ENCODE assay signal across 15 mouse cellular contexts in the genomic region with DNA sequence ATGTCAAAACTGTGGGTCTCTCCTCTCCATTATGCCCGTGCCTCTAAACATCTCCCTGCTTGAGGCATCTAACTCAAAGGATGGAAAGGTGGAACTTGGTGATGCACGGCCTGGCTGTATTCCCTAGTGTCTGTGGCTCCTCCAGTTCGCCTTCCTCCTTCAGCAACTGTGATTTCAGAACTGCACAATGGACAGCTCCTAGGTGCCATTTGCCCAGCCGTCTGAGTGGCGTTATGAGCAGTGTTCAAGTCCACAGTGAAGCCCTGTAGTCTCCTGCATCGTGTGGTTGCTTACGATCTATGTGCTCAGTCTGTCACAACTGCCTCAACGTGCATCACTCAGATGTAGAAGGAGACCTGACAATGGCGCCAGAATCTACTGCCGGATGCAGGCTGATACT.
DNase-seq lines count a peak whose midpoint lies in the region; ATAC-seq lines count a peak whose summit lies in the region.
"Had no signal": no experiment of that assay in that cellular context is flagged by ENCODE, and none has a peak within 500 bp of the region (broad histone marks: within the 10 kb centered on the region; RNA-seq: fewer than 3 reads in every experiment).

No protein-coding gene starts in this region.

- no peak for ATAC-seq in embryonic facial prominence, embryonic 11.5 days (replicated peaks; ENCODE audit: insufficient number of reproducible peaks, low FRiP score, low TSS enrichment, low read depth)

- no peaks in the 10 kb centered on the region; the same call in 1 of the 2 replicates for H3K4me1 ChIP-seq in embryonic facial prominence, embryonic 11.5 days (ENCODE audit: control insufficient read depth, insufficient read depth, low read length)
- peaks cover 27% of the 10 kb centered on the region for H3K4me1 ChIP-seq in embryonic facial prominence, embryonic 10.5 days
- H3K4me1 ChIP-seq: liver, embryonic 13.5 days had no signal

- no peaks in the 10 kb centered on the region for H3K9me3 ChIP-seq in embryonic facial prominence, embryonic 11.5 days (replicated peaks; ENCODE audit: control insufficient read depth, low read length)
- no peaks in the 10 kb centered on the region for H3K9me3 ChIP-seq in embryonic facial prominence, embryonic 10.5 days
- H3K9me3 ChIP-seq: hindbrain, embryonic 13.5 days; liver, embryonic 13.5 days; neural tube, embryonic 12.5 days had no signal

- H3K4me3 ChIP-seq in embryonic facial prominence, embryonic 11.5 days (ENCODE audit: low read depth, low read length) = no peak overlapping the region
- no peak overlapping the region for H3K4me3 ChIP-seq in embryonic facial prominence, embryonic 10.5 days
- H3K4me3 ChIP-seq: hindbrain, embryonic 13.5 days; liver, embryonic 13.5 days; neural tube, embryonic 12.5 days had no signal

- no peaks in the 10 kb centered on the region for H3K27me3 ChIP-seq in embryonic facial prominence, embryonic 11.5 days (ENCODE audit: control insufficient read depth, insufficient read depth, low read length)
- peaks cover 4% of the 10 kb centered on the region; the same call in 1 of the 2 replicates for H3K27me3 ChIP-seq in embryonic facial prominence, embryonic 10.5 days (replicated peaks; ENCODE audit: low read depth, poor library complexity, severe bottlenecking)
- H3K27me3 ChIP-seq: neural tube, embryonic 12.5 days had no signal

- H3K27ac ChIP-seq in embryonic facial prominence, embryonic 11.5 days (replicated peaks; ENCODE audit: low read depth, low read length) = no peak overlapping the region
- no peak overlapping the region for H3K27ac ChIP-seq in embryonic facial prominence, embryonic 10.5 days (replicated peaks)
- H3K27ac ChIP-seq: hindbrain, embryonic 13.5 days; liver, embryonic 13.5 days; neural tube, embryonic 12.5 days had no signal

- intact Hi-C loops in heart, postnatal 36 days (cut with DNase I) = no loop called here

- DNase-seq in embryonic facial prominence, embryonic 11.5 days (ENCODE audit: low spot score) = peak; percentile 68
- no peak for DNase-seq in embryonic facial prominence, embryonic 10.5 days (ENCODE audit: low spot score)
- DNase-seq in 3T3-L1 (ENCODE audit: low read depth, low spot score) = peak; percentile 5
- DNase-seq in R1 (ENCODE audit: low read depth, low spot score) = peak; percentile 46
- peak; percentile 34 for DNase-seq in embryo, embryonic 11.5 days (ENCODE audit: low read depth, low spot score)
- DNase-seq in gastrocnemius, postnatal 4 days (ENCODE audit: low spot score in 2 of 2) = no peak
- no peak for DNase-seq in urinary bladder, postnatal 25 days (ENCODE audit: low spot score)
- DNase-seq in heart, postnatal 36 days = no peak
- DNase-seq: B cell, adult 2 months; cerebellum, postnatal 14 days; kidney, adult 18-20 months; liver, embryonic 13.5 days; midbrain, embryonic 14.5 days had no signal

- 62% methylated on average over 10 of the region's 10 CpGs for WGBS in embryonic facial prominence, embryonic 11.5 days
- WGBS in embryonic facial prominence, embryonic 10.5 days = 73% methylated on average over 10 of the region's 10 CpGs

- H3K36me3 ChIP-seq in embryonic facial prominence, embryonic 11.5 days (replicated peaks; ENCODE audit: control insufficient read depth, insufficient read depth, low read depth, low read length) = no peaks in the 10 kb centered on the region
- no peaks in the 10 kb centered on the region for H3K36me3 ChIP-seq in embryonic facial prominence, embryonic 10.5 days (replicated peaks)
- H3K36me3 ChIP-seq: hindbrain, embryonic 13.5 days; liver, embryonic 13.5 days; neural tube, embryonic 12.5 days had no signal

- H3K9ac ChIP-seq in embryonic facial prominence, embryonic 11.5 days (replicated peaks; ENCODE audit: low read length) = no peak overlapping the region
- H3K9ac ChIP-seq: hindbrain, embryonic 13.5 days; liver, embryonic 13.5 days; neural tube, embryonic 12.5 days had no signal

- no peak overlapping the region for H3K4me2 ChIP-seq in embryonic facial prominence, embryonic 11.5 days (ENCODE audit: low read depth, low read length)
- H3K4me2 ChIP-seq: hindbrain, embryonic 13.5 days; liver, embryonic 13.5 days; neural tube, embryonic 12.5 days had no signal

Comparison
In these comparisons a context has a peak if more than half of its experiments do, and no peak if none do; other contexts are left out.
1. DNase-seq: peak in embryonic facial prominence, embryonic 11.5 days (single experiment), 3T3-L1 (single experiment), R1 (single experiment) and embryo, embryonic 11.5 days (single experiment); none in embryonic facial prominence, embryonic 10.5 days (single experiment), gastrocnemius, postnatal 4 days (0 of 2), urinary bladder, postnatal 25 days (single experiment) and heart, postnatal 36 days (0 of 2).